Mouse (Mus musculus): Measurements from ENCODE around the gene C2.

The C2 gene

DNA sequence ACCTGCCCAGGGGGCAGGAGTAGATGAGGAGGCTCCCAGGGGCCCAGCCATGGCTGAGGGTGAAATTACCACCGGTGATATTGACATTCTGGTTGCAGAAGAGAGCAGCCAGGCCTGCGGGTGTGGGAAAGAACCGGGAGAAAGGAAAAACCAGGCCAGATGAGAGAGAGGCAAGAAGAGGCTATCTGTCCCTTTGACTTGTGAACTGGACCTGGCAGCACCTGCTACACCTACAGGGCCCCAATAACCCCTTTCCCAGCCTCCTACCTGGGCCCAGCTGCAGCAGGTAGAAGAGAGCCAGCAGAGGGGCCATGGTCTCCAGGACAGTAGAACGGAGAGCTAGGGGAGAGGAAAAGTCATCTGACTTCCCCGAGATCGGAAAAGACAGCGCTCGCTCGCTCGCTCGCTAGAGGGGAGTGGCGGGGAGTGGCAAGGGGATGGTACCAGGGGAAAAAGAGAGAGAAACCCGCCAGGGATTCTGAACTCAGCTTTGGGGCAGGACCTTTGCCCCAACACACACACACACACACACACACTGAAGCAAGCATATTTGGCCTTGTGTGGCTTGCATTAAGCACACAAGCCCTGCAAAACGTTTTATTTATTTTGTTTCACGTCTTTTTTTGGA, 16.3 kb downstream of the C2 start, which contains the start of gene Gm20547:
Gm20547 (minus strand) TSS at position 360 of the 628 bp plus-strand sequence.
- in situ Hi-C loops (cut with MboI, MseI): no loop called here

GRCm38 (mm10) chr17:34881166-34881565, 16.9 kb downstream of the C2 start:
- in situ Hi-C loops (cut with MboI, MseI): no loop called here

DNA sequence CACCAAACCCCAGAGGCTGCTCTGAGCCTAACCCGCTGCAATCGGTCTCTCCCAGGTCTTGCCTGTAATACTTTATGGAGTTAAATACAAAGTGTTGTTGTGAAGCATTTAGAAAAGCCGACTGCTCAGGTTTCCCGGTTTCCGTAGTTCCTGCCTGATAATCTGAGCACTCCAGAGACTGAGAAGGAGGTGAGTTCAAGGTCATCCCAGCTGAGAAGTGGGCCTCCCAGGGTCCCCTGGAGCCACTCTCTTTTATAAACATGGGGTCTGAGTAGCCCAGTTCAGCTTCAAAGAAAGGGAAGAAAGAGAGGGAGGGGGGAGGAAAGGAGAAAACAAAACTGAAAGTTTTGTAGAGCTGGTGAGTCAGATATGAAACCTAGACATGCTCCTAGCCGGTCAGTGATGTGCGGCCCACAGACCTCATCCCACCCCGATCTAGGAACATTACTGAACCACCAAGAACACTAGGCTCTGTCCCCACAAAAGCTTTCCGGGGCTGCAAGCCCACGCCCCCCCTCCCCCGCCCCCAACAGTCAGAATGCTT, 18.7 kb downstream of the C2 start, which contains the start of gene Zbtb12:
Zbtb12 (plus strand) TSS at position 148 of the 544 bp plus-strand sequence.
- in situ Hi-C loops (cut with MboI, MseI): no loop called here

GRCm38 (mm10) chr17:34874321-34874720, 23.7 kb downstream of the C2 start:
- in situ Hi-C loops (cut with MboI, MseI): no loop called here

GRCm38 (mm10) chr17:34865981-34866380, 32.1 kb downstream of the C2 start:
- in situ Hi-C loops (cut with MboI, MseI): no loop called here

DNA sequence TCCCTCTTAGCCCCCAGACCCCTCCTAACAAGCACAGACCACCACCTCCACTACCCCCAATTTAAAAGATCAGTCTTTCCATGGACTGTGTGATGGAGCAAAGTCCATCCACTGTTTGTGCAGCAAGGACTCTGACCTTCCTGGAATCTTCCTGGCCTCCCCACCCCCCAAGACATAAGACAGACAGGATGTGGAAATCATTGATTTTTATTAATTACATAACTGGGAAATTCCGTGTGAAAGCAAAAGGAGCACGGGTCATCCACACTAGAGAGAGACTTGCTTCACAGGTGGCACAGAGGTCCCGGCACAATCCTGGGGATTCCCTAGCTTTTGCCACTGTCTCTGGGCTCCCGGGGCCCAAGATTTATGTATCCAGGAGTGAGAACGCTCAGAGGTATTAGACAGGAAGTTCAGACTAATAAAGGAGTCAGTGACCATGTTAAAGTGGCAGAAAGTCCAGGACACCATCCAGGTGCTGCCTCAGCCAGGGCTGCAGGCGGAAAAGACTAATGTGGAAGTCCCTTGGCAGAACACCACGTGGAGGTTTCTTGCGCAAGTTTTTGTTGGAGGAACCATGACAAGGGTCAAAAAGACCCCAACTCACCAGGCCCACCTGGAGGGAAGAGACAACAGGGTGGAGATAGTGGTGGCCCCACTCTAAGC, 35.5 kb downstream of the C2 start, which contains the start of gene Cfb:
Cfb (minus strand) TSS at position 103 of the 666 bp plus-strand sequence.
- in situ Hi-C loops (cut with MboI, MseI): loop anchor here in 1 of 2 experiments (5.0 kb wide), 1 partner anchor 50 kb away; the partner anchor contains the start of gene Slc44a4

GRCm38 (mm10) chr17:34861704-34862415, 36.2 kb downstream of the C2 start:
- in situ Hi-C loops (cut with MboI, MseI): loop anchor here in 1 of 2 experiments (5.0 kb wide), 1 partner anchor 50 kb away; the partner anchor contains the start of gene Slc44a4

DNA sequence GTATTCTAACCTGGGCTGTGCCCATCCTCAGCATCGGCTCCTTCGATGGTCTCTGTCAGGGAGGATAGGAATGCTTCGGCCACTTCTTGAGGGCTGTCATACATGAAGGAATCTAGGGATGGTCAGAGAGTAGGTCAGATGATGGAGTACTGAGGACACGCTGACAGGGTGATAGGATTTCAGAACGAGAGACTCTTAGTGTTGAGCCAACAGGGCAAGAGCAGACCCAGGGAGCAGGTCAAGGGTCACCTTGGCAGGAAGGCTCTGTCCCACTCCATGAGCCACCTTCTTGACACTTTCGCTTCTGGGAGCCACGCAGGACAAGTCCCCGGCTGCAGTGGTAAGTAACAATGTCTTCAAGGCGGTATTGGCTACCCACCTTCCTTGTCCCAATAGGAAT, 37.6 kb downstream of the C2 start:
- in situ Hi-C loops (cut with MboI, MseI): loop anchor here in 1 of 2 experiments (5.0 kb wide), 1 partner anchor 52 kb away; the partner anchor contains the start of gene Slc44a4

DNA sequence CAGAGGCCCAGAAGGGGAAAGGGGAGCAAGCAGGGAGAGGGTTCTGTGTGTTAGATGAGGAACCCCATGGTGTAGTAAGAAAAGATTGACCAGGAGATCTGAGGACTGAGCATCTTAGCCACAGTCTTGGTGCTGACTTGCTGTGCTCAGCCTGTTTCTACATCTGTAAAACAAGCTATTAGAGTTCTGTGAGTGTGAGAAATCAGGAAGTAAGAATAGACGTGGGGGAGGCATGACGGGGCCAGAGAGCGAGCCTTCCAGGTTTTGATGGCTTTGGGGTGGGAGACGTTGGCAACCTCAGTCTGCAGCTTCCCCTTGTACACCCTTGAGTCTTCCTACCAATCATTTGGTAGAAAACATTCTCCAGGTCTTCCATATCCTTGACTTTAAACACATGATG, 39.4 kb downstream of the C2 start:
- in situ Hi-C loops (cut with MboI, MseI): no loop called here

GRCm38 (mm10) chr17:34855825-34856224, 42.2 kb downstream of the C2 start:
- in situ Hi-C loops (cut with MboI, MseI): no loop called here

DNA sequence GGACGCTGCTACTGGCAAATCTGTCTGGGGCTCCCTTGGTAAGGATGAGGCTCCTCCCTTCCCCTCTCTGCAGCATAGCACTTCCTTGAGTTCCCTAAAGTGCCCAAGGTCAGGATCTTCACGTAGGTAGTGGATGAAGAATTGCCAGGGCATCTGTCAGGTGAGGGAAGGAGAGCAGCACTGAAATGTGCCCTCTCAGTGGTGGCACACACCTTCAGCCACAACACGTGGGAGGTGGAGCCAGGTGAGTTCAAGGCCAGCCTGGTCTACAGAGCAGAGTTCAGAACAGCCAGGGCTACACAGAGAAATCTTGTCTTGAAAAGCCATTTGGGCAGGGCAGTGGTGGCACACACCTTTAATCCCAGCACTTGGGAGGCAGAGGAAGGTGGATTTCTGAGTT, 43.3 kb downstream of the C2 start:
- in situ Hi-C loops (cut with MboI, MseI): no loop called here

GRCm38 (mm10) chr17:34853511-34853910, 44.6 kb downstream of the C2 start:
- in situ Hi-C loops (cut with MboI, MseI): no loop called here

DNA sequence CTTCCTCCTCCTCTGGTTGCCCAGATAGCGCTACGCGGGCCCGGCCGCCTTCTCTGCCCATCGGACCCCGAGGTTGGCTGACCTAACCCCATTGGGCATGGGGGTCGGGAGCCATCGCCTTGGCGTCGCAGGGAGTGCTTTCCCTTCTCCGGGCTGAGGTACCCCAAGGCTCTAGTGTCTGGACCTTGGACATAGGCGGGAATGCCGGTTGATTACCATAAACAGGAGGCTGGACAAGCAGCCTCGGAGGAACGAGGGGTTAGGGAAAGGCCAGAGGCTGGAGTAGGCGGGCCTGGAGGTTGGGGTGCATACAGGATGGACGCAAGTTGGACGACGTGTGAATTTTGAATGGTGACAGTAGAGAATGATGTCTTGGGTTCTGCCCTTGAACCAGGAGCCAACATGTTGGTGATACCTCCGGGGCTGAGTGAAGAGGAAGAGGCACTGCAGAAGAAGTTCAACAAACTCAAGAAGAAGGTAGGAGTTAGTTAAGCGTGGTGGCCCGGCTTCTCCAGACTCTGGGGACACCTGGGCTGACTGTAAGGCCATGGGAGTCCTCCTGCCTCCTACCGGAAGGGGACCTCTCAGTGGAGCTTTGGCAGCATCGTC, 47.4 kb downstream of the C2 start:
- in situ Hi-C loops (cut with MboI, MseI): no loop called here

DNA sequence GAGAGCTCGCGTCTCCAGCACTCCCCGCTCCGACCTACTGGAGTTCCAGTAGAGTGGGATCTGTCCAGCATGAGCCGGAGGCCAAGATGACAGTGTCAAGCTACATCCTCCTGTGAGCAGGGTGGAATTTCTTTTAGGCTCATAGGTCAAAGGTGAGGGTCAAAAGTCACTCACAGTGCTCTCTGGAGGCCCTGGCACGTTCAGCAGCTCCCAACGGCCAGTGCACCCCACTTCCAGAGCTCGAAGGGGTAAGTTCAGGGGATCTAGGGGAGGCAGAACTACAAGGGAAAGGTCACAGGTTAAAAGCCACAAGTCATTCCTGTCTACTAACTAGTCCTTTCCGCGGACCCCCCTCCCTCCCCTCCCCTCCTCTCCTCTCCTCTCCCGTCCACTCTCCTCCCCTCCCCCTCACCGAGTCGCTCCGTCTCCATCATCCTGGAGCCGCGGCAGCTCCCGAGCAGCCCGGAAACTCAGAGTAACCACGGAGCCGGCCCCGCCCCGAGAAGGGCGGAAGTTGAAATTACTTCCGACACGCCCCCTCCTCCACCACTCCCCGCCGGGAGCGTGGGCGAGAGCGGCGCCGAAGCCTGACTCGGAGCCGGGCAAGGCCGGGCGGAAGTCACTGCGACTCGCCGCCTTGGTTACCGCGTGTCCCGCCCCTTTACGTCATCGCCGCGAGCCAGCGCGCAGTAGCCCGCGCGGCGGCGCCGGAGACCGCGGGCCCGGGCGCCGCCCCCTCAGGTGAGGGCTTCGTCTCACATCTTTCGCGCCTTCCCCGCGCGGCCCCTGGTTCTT, 48.1 kb downstream of the C2 start, which contains the start of the genes Skiv2l and Nelfe:
Skiv2l (minus strand) TSS at position 489 of the 795 bp plus-strand sequence.
Nelfe (plus strand) TSS at position 670 of the 795 bp plus-strand sequence.
- in situ Hi-C loops (cut with MboI, MseI): loop anchor here (10.0 to 25.0 kb wide), 3 partner anchors 655 to 938 kb away; partner anchors contain the start of genes Daxx (in 1 of the 2), Platr17 (in 1 of the 2), Psmb8 (in 1 of the 2) and Tapbp (in 1 of the 2)

DNA sequence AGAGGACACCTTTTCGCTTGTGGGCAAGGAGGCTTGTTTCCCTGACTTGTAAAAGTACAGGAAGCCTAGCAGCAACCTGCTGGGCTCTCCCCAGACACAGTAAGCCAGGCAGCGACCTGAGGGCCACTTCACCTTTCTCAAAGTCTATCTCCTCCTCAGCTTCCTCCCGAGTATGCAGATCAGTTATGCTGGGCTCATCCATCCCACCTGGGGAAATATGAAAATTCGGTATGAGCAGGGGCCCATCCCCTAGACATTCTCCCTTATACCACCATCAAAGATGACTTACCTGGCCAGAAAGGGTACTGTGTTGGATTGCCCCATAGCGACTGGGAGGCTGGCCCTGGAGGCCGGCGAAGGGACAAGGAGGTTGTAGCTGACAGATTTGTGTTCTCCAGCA, 50.5 kb downstream of the C2 start:
- in situ Hi-C loops (cut with MboI, MseI): loop anchor here (10.0 to 25.0 kb wide), 3 partner anchors 653 to 935 kb away; partner anchors contain the start of genes Daxx (in 1 of the 2), Platr17 (in 1 of the 2), Psmb8 (in 1 of the 2) and Tapbp (in 1 of the 2)

DNA sequence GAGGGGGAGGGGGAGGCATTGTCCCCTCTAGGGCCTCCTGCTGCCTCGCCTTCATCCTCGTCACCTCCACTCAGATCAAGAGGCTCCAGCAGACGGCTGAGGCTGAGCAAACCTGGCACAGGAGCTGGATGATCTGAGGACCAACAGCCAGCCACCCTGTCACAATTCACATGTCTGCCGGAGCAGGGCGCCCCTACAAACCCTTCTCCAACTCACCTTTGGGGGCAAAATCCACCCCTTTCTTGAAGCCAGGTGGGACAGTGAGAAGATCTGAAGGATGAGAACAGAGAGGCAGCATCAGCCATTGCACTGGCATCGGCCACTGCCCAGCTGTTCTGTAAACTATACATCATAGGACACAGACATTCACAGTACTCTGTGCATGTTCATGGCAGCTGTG, 50.9 kb downstream of the C2 start:
- in situ Hi-C loops (cut with MboI, MseI): loop anchor here (10.0 to 25.0 kb wide), 3 partner anchors 652 to 935 kb away; partner anchors contain the start of genes Daxx (in 1 of the 2), Platr17 (in 1 of the 2), Psmb8 (in 1 of the 2) and Tapbp (in 1 of the 2)

DNA sequence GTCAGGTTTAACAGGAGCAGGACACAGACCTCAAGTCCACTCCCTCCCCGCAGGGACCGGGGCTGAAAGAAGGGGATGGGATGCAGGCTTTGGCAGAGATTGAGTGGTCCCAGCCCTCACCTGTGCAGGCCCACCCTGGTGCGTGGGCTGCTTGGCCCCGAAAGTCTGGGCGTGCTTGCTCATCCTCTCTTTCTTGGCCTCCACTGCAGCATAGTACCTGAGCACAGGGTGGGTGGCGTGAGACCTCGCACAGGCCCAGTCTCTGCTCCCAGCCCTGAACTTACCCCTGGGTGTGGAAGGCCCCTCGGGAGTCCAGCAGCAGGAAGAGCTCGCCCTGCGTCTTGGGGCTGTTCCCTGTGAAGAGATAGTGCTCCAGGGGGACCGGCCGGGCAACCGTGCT, 53.2 kb downstream of the C2 start:
- in situ Hi-C loops (cut with MboI, MseI): loop anchor here (10.0 to 25.0 kb wide), 3 partner anchors 650 to 933 kb away; partner anchors contain the start of genes Daxx (in 1 of the 2), Platr17 (in 1 of the 2), Psmb8 (in 1 of the 2) and Tapbp (in 1 of the 2)

DNA sequence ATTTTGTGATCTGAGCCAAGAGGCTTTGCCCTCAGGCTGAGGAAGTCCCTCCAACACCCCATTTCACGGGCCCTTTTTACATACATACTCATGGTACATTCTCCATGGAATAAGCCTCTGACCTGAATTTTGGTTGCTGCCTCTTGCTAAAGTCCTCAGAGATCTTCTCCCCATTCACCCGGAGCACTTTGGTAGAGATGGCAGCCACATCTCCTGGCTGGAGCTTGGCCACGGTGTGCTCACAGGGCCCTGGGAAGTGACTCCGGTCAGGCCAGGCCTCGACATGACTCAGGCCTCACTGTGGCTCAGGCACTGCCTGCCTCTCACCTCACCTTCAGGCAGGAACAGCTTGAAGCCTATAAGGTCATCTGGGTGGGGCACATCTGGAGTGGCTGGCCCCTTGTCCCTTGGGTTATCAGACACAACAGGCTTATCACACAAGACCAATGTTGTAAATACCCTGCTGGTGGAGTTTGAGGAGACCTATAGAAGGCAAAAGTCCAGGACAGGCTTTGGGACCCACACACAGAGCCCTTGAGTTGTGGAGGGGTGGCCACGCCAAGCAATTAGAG, 57.2 kb downstream of the C2 start:
- in situ Hi-C loops (cut with MboI, MseI): loop anchor here (10.0 to 25.0 kb wide), 3 partner anchors 646 to 929 kb away; partner anchors contain the start of genes Daxx (in 1 of the 2), Platr17 (in 1 of the 2), Psmb8 (in 1 of the 2) and Tapbp (in 1 of the 2)

GRCm38 (mm10) chr17:34838785-34839184, 59.3 kb downstream of the C2 start:
- in situ Hi-C loops (cut with MboI, MseI): loop anchor here (25.0 kb wide), 2 partner anchors 776 to 926 kb away; partner anchors contain the start of genes Daxx (in 1 of the 2), Platr17 (in 1 of the 2), Tapbp (in 1 of the 2) and Zbtb22 (in 1 of the 2)
